Mouse (Mus musculus): ENCODE results near the gene Zfp202.
"Not testable (repeated sequence)": the region's sequence is repeated elsewhere in the genome, so short reads cannot be mapped to it uniquely, and the experiment has no call there.

Zfp202 gene

DNA sequence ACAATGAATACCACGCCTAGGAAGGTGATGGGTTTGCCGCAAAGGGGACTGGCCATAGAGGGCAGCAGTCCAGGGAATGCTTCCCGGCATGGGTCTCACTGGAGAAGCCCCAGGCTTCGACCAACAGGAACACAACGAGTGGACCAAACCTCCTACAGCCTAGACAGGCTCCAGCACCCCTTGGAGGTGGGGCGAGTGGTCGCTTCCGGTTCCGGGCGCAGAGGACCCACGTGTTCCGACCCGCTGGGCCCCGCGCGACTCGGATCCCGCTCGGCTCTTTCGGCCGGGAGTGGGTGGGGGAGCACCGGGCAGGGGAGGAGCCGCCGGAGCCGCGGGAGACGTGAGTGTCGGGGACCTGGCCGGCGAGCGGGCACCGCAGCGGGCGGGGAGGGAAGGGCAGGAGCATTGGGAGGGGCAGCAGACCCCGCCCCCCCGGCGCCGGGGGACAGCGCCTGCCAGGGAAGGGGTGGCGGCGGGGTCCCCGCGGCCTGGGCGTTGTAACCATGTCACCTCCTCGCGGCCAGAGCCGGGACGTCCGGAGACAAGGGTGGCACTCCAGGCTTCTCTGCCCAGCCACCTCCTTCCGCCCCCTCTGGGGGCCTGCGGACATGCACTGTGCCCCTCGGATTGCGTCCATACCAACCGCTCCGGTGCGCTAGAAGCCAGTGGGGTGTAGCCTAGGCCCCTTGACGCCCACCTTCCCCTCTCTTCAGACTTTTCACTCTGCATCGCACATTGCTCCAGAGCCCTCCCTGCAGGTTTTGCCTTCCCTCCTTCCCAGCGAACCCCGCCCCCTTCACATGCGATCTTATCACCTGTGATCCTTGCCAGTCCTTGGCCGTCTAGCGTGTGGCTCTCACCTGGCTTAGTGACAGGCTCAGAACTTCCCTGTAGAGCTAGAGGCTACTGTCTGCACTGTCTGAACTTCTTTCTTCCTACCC lies at the start of gene Zfp202:
Gene Zfp202, plus strand, starts transcription at position 219 of the 941 bp plus-strand sequence.
- DNase-seq (ENCODE audit: low read depth, low spot score): peak; percentile 60

GRCm38 (mm10) chr9:40155118-40155644 lies 36.9 kb upstream of the Zfp202 start:
- DNase-seq (ENCODE audit: low read depth, low spot score): no peak

- DNase-seq (ENCODE audit: low read depth, low spot score): no peak
These were observed 25.7 kb upstream of the Zfp202 start for GRCm38 (mm10) chr9:40166446-40166845.

- no peak for DNase-seq (ENCODE audit: low read depth, low spot score)
These were observed 15.1 kb upstream of the Zfp202 start for GRCm38 (mm10) chr9:40177017-40177416.

- no peak for DNase-seq (ENCODE audit: low read depth, low spot score)
These were observed 11.5 kb upstream of the Zfp202 start, which contains the start of gene Olfr986 for GRCm38 (mm10) chr9:40180620-40181019. Gene Olfr986 (plus strand): TSS chr9:40180920.

DNA sequence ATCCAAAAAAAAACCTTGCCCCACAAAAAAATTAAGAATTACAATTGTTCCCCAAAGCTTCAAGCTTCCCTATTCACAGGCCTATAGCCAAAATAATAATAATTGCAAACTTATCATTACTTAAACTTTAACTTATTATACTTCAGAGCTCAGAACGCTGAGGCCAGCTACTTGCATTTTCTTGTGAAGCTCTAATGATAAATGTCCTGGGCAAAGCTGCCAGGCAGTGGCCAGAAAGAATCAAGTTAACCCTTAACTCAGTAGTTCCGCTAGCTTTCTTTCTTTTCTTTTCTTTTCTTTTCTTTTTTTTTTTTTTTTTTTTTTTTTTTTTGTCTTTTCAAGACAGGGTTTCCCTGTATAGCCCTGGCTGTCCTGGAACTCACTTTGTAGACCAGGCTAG lies 7.0 kb upstream of the Zfp202 start:
- not testable (repeated sequence) for DNase-seq (ENCODE audit: low read depth, low spot score)

GRCm38 (mm10) chr9:40191086-40191876 lies 835 bp upstream of the Zfp202 start:
- DNase-seq (ENCODE audit: low read depth, low spot score): no peak

DNA sequence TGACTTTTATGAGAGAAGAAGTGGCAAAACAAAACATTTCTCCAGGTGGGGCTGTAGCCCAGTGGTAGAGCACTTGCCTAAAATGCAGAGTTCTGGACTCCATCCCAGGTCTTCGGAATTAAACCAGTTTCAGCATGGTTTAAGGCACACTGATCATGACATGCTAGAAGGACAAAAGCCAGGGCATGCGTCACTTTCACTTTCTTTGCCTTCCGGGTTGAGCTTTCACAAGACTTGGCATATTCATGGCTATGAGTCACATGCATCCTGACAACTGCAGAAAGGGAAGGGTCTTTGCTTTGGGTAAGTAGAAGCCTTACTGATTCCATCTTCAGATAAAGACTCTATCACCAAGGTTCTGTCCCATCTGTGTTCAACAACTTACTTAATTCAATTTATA lies 3.9 kb downstream of the Zfp202 start:
- DNase-seq (ENCODE audit: low read depth, low spot score): no peak

DNA sequence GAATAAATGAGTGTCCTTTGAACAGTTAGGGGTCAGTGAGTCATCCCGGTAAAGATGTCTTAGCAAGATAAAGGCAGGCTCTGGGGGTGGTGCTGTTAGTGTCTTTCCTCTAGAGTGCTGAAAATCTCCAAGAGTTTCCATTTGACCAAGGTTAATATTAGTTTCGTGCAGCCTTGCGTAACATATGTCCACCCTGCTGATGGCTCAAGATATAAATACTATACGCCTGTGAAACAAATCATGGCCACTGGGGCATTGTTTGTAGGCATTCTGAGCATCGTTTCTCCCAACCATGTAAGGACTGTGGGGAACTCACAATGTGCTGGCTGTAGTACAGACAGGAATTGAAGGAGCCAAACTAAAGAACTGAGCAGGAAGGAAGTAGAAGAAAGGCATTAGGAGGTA lies 14.4 kb downstream of the Zfp202 start:
- no peak for DNase-seq (ENCODE audit: low read depth, low spot score)

DNA sequence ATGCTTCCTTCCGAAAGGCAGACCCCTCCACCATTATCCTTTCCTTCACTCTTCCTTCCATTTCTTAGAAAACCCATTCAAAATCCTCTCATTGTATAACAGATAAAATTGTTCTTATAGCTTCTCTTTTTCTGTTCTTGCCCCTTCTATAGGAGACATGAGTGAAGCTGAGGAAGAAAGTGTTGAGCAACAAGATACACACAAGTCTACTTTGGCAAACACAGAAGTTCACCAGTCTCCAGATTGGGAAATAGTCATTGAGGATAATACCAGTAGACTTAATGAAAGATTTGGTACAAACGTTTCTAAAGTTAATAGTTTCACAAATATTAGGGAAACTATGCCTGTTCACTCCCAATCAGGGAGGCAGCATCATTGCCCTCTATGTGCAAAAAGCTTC lies 18.6 kb downstream of the Zfp202 start:
- no peak for DNase-seq (ENCODE audit: low read depth, low spot score)

GRCm38 (mm10) chr9:40214058-40214457 lies 21.9 kb downstream of the Zfp202 start:
- no peak for DNase-seq (ENCODE audit: low read depth, low spot score)

GRCm38 (mm10) chr9:40216651-40217050 lies 24.5 kb downstream of the Zfp202 start:
- no peak for DNase-seq (ENCODE audit: low read depth, low spot score)

DNA sequence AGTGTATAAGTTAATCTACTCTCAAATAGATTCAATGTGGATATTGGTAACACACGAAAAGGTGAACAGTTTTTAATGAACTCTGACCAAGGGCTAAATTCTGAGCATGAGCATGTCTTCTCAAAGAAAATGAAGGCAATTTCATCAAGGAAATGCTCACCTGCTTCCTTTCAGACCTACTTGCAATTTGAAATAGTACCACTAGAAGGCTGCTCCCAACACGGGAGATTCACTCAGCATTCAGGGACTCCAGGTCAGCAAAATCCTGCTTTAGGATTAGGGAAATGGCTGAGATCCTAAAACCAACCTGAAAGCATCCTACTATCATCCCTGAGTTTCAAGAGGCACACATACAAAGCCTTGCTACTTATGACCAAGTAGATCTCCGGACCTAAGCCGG lies 32.2 kb downstream of the Zfp202 start:
- DNase-seq (ENCODE audit: low read depth, low spot score): no peak

DNA sequence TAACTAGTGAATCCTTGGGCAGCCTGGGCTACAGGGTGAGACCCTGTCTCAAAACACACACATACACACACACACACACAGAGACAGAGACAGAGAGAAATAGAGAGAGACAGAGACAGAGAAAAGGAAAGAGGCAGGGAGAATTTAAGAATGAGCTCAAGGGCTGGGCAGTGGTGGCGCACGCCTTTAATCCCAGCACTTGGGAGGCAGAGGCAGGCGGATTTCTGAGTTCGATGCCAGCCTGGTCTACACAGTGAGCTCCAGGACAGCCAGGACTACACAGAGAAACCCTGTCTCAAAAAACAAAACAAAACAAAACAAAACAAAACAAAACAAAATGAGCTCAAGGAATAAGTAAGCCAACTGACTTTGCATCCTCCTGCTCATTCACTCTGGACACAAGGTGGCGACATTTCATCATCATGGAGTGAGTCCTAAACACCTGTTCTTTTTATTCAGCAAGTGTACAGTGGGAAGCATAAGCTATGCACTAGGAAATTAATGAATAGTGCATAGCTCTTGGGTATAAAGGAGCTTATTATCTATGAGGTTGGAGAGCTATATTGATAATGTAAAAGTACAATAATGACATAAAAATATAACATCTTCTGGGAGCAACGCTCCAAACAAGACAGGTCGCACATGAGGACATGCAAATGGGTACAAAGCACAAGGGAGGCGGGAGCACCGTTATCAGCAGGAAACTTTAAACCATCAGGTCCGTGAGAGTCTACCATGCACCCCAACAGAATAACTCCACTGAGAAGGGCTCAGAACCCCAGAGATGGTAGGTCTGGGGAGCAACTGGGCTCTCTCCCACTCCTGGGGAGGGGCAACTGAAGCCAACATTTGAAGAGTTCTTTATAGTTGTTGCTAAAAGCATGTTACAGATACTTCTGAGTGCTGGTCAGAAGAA lies 36.0 kb downstream of the Zfp202 start:
- DNase-seq (ENCODE audit: low read depth, low spot score): no peak

GRCm38 (mm10) chr9:40228804-40229331 lies 36.8 kb downstream of the Zfp202 start:
- DNase-seq (ENCODE audit: low read depth, low spot score): no peak

GRCm38 (mm10) chr9:40229479-40229878 lies 37.4 kb downstream of the Zfp202 start:
- DNase-seq (ENCODE audit: low read depth, low spot score): no peak

GRCm38 (mm10) chr9:40231019-40231418 lies 38.9 kb downstream of the Zfp202 start:
- no peak for DNase-seq (ENCODE audit: low read depth, low spot score)

- DNase-seq (ENCODE audit: low read depth, low spot score): no peak
These were observed 42.3 kb downstream of the Zfp202 start for GRCm38 (mm10) chr9:40234233-40235072.

DNA sequence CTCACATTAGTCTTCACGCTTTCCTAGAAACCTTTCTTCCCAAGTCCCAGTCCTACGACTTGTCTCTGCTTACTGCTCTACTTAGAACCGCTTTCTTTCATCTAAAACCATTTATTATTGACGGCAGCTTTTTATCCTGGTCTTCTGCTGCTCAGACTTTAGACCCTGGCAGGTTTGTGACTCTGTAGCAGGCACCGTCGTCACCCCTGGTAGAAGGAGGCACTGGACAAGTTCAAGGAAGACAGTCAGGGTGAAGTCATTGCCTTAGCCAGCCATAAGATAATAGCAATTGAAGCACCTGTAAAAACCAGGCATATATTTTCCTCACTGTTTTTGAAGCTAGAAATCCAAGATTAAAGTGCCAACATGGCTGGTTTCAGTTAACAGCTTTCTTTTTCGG lies 43.1 kb downstream of the Zfp202 start:
- no peak for DNase-seq (ENCODE audit: low read depth, low spot score)

GRCm38 (mm10) chr9:40239749-40240148 lies 47.6 kb downstream of the Zfp202 start:
- no peak for DNase-seq (ENCODE audit: low read depth, low spot score)

All from WW6 (cell line).